Mouse (Mus musculus): Measurements from ENCODE around the gene Sfpq.
"Not testable (repeated sequence)": the region's sequence is repeated elsewhere in the genome, so short reads cannot be mapped to it uniquely, and the experiment has no call there.

DNA sequence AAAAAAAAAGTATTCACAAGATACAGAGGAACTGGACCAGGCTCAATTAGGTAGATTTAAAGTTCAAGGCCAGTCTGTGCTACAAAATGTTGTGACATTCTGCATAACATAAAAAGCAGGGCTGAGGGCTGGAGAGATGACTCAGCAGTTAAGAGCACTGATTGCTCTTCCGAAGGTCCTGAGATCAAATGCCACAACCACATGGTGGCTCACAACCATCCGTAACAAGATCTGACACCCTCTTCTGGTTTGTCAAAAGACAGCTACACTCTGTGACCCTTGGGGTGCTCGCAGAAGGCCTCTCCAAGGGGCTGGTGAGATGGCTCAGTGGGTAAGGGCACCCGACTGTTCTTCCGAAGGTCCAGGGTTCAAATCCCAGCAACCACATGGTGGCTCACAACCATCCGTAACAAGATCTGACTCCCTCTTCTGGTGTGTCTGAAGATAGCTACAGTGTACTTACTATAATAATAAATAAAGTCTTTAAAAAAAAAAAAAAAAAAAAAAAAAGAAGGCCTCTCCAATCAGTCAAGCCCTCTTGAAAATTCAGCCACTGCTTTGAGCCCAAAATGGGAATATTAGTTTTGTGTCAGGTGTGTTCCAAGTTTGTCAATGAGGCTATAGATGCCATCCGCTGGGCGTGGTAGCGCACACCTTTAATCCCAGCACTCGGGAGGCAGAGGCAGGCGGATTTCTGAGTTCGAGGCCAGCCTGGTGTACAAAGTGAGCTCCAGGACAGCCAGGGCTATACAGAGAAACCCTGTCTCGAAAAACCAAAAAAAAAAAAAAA is 37.2 kb upstream of the Sfpq start:
- TF ChIP-seq CTCF, POLR2A (IDR thresholded peaks at IDR 0.05; ENCODE audit: extremely low read depth, insufficient read depth, low read length): not testable (repeated sequence)
